Mouse (Mus musculus) hindbrain, embryonic 10.5 days (tissue): ENCODE measurements around the gene Fkbp11. TPM values are rescaled to one million over a fixed set of nuclear protein-coding genes. Genes with fewer than 3 reads are reported as not detected.
A peak's percentile ranks its signal among the peaks of the same experiment; 100 is the strongest.

Experiments
- DNase-seq: peaks from one replicate; pipeline ENCODE4 v3.0.0-alpha.2; 2017; ENCODE audit warnings: low spot score
- H3K27ac ChIP-seq: fragments of 300-500 bp; sonication (generic); 2 replicates; pipeline ENCODE4 v1.5.1; 2016; ENCODE audit warnings: mild to moderate bottlenecking, moderate library complexity
- H3K27me3 ChIP-seq: fragments of 300-500 bp; sonication (generic); 2 replicates; pipeline ENCODE4 v1.6.1; 2016; ENCODE audit warnings: mild to moderate bottlenecking; ENCODE audit not compliant: poor library complexity, insufficient read depth, severe bottlenecking
- H3K36me3 ChIP-seq: fragments of 300-500 bp; sonication (generic); 2 replicates; pipeline ENCODE4 v1.6.1; 2016; ENCODE audit warnings: mild to moderate bottlenecking, moderate library complexity
- H3K4me1 ChIP-seq: fragments of 300-500 bp; sonication (generic); replicated peaks from 2 replicates; pipeline ENCODE4 v1.6.1; 2016; ENCODE audit warnings: mild to moderate bottlenecking
- H3K4me3 ChIP-seq: fragments of 300-500 bp; sonication (generic); 2 replicates; pipeline ENCODE4 v1.5.1; 2016; ENCODE audit warnings: mild to moderate bottlenecking, moderate library complexity
- H3K9me3 ChIP-seq: fragments of 300-500 bp; sonication (generic); 2 replicates; pipeline ENCODE4 v1.6.1; 2016; ENCODE audit warnings: mild to moderate bottlenecking, moderate library complexity
- WGBS: fragments of 180-500 bp; shearing (Covaris S2); methylation state at CpG from one replicate; pipeline ENCODE4 v1.1.7; 2016; 5-methylcytosine and 5-hydroxymethylcytosine counted together
- polyA plus RNA-seq: library from polyadenylated mRNA; unstranded; fragments of >200 nt; fragmentation: Nextera tagmentation; extraction: Ambion mirVana; gene quantifications from 2 replicates; pipeline ENCODE4 v1.2.1, GENCODE M21; 2016

The Fkbp11 gene
- polyA plus RNA-seq, 1 experiment from 2014 or later: 12.9 TPM

DNA sequence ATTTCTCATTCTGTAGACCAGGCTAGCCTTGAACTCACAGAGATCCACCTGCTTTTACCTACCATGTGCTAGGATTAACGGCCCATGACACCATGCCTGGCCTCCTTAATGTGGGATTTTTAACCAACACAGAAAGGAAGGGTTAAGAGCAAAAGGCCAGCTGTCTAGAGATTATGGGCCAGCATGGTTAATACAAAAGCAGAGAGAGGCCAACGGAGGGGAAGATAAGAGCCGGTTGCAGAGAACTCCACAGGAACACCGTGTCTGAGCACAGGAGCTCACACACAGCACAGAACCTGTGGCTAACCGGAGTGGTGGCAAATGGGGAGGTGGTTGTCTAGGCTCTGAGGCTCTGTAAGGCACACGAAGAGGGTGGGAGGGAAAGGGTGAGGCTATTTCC is 5.4 kb upstream of the Fkbp11 start:
- Histone ChIP-seq H3K4me3 (no peak overlapping the region), H3K9me3 (no peaks in the 10 kb centered on the region), H3K27ac (no peak overlapping the region), H3K4me1 (peaks cover 9% of the 10 kb centered on the region), H3K36me3 (peaks cover 40% of the 10 kb centered on the region), H3K27me3 (peaks cover 15% of the 10 kb centered on the region)
- 81% methylated on average over 6 of the region's 6 CpGs for WGBS
- no peak for DNase-seq

DNA sequence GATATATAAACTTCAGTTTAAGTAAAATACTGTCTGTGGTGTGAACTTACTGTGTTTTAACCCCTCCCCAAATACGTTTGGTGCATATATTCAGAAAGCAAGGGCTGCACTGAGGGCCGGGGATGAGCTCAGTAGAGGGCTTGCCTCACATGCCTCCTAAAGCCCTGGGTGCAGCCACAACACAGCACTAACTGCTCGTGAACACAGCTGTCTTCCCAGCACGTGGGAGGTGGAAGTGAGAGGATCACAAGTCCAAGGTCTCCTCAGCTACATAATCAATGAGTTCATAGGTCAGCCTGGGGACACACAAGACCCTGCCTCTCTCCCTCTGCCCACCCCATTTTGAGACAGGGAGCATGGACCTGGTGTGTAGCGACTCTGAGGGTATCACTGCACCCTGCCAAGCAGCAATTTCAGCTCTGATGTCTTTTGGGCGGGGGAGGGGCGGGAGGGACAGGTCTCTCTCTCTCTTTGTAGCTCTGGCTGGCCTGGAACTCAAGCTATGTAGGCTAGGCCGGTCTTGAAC is 4.1 kb upstream of the Fkbp11 start:
- Histone ChIP-seq H3K4me3 (no peak overlapping the region), H3K36me3 (peaks cover 27% of the 10 kb centered on the region), H3K27me3 (peaks cover 20% of the 10 kb centered on the region), H3K27ac (no peak overlapping the region), H3K4me1 (peaks cover 22% of the 10 kb centered on the region), H3K9me3 (no peaks in the 10 kb centered on the region)
- WGBS: 68% methylated on average over 8 of the region's 8 CpGs
- no peak for DNase-seq

GRCm38 (mm10) chr15:98730790-98731189 is 2.8 kb upstream of the Fkbp11 start:
- peaks cover 31% of the 10 kb centered on the region for H3K27me3 ChIP-seq
- peaks cover 32% of the 10 kb centered on the region for H3K4me1 ChIP-seq
- H3K36me3 ChIP-seq: peaks cover 15% of the 10 kb centered on the region
- no peak overlapping the region for H3K4me3 ChIP-seq
- 90% methylated on average over 6 of the region's 6 CpGs for WGBS
- no peak for DNase-seq
- H3K9me3 ChIP-seq: no peaks in the 10 kb centered on the region
- H3K27ac ChIP-seq: no peak overlapping the region

DNA sequence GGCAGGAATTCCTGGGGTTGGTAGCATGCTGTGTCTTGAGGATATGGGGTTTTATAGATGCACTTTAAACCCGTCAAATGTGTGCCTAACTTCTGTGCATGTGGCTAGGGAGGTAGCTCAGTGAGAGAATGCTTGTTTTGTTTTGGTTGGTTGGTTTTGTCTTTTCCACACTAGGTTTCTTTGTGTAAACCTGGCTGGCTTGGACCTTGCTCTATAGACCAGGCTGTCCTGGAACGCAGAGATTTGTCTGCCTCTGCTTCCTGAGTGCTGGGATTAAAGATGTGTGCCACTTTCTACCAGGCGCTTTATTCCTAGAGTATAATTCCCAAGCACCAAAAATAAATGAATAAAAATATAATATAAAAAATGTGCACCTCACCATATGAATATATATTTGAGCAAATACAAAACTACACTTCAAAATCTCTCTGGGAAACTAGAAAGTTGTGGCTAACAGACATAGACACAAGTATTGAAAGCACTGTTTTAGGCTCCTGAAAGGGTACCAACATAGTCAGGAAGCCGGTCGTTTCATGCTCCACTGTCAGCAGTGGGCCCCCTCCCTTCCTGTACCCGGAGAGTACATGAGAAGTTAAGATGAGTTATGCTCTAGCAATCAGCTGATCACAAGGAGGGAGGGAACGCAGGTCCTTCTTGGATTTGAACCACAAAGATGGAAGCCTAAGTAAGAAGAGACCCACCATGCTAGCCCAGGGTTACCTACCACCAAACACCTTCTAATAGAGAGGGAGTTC is 2.0 kb upstream of the Fkbp11 start:
- Histone ChIP-seq H3K4me3 (no peak overlapping the region), H3K27ac (no peak overlapping the region), H3K9me3 (no peaks in the 10 kb centered on the region), H3K4me1 (peaks cover 32% of the 10 kb centered on the region), H3K36me3 (peaks cover 6% of the 10 kb centered on the region; the same call in 1 of the 2 replicates), H3K27me3 (peaks cover 36% of the 10 kb centered on the region)
- DNase-seq: no peak
- 75% methylated on average over 7 of the region's 7 CpGs for WGBS

GRCm38 (mm10) chr15:98728366-98728765 is 368 bp upstream of the Fkbp11 start:
- peak overlapping the region; percentile 66 for H3K4me3 ChIP-seq
- 41% methylated on average over 9 of the region's 9 CpGs for WGBS
- no peak for DNase-seq
- no peak overlapping the region for H3K27ac ChIP-seq
- peaks cover 50% of the 10 kb centered on the region for H3K27me3 ChIP-seq
- no peaks in the 10 kb centered on the region for H3K9me3 ChIP-seq
- H3K36me3 ChIP-seq: no peaks in the 10 kb centered on the region
- H3K4me1 ChIP-seq: peaks cover 48% of the 10 kb centered on the region

DNA sequence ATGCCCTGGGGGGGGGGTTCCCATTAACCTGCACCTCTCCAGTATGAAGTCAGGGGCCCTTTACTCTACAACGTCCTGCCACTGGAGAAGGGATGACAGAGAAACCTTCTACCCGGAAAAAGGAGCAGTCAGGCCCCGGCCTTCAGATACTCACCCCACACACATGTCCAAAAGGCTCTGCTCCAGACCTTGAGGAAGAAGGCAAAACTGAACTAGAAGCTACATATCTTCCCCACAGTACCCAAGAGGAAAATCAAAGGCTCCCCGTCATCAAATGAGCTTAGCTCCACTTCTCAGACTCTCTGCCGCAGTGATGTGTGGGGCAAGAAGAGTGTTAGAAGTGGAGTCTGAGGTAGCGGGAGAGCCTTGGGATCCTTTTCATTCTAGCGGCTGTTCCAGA is 1.3 kb downstream of the Fkbp11 start:
- Histone ChIP-seq H3K4me1 (peaks cover 53% of the 10 kb centered on the region), H3K27me3 (peaks cover 65% of the 10 kb centered on the region), H3K36me3 (no peaks in the 10 kb centered on the region), H3K27ac (no peak overlapping the region), H3K4me3 (peak overlapping the region; percentile 66), H3K9me3 (no peaks in the 10 kb centered on the region)
- WGBS: 42% methylated on average over 7 of the region's 7 CpGs
- DNase-seq: no peak

DNA sequence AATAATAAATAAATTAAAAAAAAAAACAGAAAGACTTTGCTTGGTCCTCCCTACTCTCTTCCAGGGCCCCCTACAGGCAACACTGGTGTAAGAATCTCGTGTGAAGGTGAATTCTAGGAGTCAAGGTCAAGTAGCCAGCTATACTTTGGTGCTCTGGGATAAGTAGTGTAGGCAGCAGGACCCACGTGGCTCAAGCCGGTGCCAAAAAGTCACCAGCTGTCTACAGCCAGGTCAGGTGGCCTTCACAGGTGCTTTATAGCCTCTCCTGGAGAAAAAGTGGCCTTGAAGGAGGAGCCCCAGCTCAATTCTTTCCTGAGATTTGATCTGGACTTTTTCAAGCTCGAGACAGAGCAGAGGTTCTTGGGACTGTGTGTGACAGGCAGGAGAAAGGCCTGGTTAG is 1.9 kb downstream of the Fkbp11 start:
- Histone ChIP-seq H3K4me1 (peaks cover 53% of the 10 kb centered on the region), H3K36me3 (no peaks in the 10 kb centered on the region), H3K27ac (no peak overlapping the region), H3K27me3 (peaks cover 72% of the 10 kb centered on the region), H3K4me3 (no peak overlapping the region), H3K9me3 (no peaks in the 10 kb centered on the region)
- DNase-seq: no peak
- 74% methylated on average over 4 of the region's 4 CpGs for WGBS

DNA sequence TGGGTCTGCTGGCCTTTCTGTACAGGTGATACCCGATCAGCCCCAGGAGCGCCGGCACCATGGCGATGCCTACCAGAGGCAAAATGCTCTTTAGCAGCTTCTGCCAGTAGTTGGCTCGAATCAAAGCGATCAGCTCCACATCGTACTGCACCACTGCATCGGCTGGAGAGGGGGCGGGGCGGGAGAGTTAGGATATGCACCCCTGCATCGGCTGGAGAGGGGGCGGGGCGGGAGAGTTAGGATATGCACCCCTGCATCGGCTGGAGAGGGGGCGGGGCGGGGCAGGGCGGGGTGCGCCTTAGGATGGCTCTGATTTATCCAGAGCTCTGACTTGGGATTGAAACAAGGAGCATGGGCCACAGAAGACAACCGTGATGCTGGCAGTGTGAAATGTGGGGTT is 3.6 kb downstream of the Fkbp11 start:
- no peak for DNase-seq
- Histone ChIP-seq H3K4me1 (peaks cover 60% of the 10 kb centered on the region), H3K4me3 (peak overlapping the region; percentile 29), H3K9me3 (no peaks in the 10 kb centered on the region), H3K27me3 (peaks cover 65% of the 10 kb centered on the region), H3K27ac (no peak overlapping the region), H3K36me3 (no peaks in the 10 kb centered on the region)
- WGBS: 33% methylated on average over 19 of the region's 19 CpGs

- Histone ChIP-seq H3K27ac (0 out of 2 replicates have a peak overlapping the region, but pooled peaks have one; percentile 35), H3K4me1 (peaks cover 53% of the 10 kb centered on the region), H3K27me3 (peaks cover 52% of the 10 kb centered on the region), H3K36me3 (no peaks in the 10 kb centered on the region), H3K4me3 (no peak overlapping the region), H3K9me3 (no peaks in the 10 kb centered on the region)
- peak; percentile 18 for DNase-seq
- 60% methylated on average over 14 of the region's 14 CpGs for WGBS
Observed at GRCm38 (mm10) chr15:98722854-98723253, 5.1 kb downstream of the Fkbp11 start.

DNA sequence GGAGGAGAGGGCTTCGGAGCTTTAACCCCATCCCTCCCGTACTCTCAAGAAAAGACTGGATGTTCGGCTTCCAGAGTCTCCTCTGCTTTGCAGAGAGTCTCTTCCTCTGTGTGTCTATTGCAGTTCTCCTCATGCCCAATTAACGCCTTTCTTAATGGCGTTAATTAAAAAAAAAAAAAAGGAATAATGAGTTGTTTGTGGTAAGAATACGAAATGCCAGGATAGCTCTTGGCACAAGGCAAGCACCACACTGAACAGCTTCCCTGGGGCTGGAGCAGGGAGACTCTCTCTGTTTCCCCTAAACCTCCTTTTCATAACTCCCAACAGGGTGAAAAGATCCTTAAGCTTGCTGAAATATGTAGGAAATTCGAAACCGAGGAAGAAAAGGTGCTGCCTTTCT is 5.8 kb downstream of the Fkbp11 start:
- H3K27me3 ChIP-seq: peaks cover 52% of the 10 kb centered on the region
- 87% methylated on average over 8 of the region's 8 CpGs for WGBS
- H3K36me3 ChIP-seq: no peaks in the 10 kb centered on the region
- H3K27ac ChIP-seq: no peak overlapping the region
- H3K9me3 ChIP-seq: no peaks in the 10 kb centered on the region
- DNase-seq: no peak
- H3K4me1 ChIP-seq: peaks cover 47% of the 10 kb centered on the region
- no peak overlapping the region for H3K4me3 ChIP-seq

DNA sequence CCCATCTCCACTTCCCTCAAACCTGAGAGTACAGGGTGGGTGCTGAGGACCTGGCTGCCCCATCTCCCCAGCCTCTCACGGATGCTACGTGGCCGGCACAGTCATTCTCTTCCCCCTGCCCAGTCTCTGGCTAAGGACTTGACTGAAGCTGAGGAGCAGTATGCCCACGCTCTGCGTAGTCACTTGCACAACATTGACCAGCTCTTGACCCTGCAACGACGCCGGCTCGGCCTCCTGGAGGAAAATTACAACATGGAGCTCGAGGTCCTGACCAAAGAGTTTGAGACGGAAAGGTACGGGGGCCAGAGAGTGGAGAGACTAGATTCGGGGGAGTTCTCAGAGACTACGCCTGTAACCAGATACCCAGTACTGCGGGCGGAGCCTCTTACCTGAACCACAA is 10.7 kb downstream of the Fkbp11 start:
- H3K9me3 ChIP-seq: no peaks in the 10 kb centered on the region
- no peak overlapping the region for H3K27ac ChIP-seq
- peaks cover 8% of the 10 kb centered on the region; the same call in 1 of the 2 replicates for H3K4me1 ChIP-seq
- WGBS: 66% methylated on average over 16 of the region's 16 CpGs
- no peaks in the 10 kb centered on the region for H3K36me3 ChIP-seq
- peaks cover 11% of the 10 kb centered on the region for H3K27me3 ChIP-seq
- no peak overlapping the region for H3K4me3 ChIP-seq
- DNase-seq: no peak

DNA sequence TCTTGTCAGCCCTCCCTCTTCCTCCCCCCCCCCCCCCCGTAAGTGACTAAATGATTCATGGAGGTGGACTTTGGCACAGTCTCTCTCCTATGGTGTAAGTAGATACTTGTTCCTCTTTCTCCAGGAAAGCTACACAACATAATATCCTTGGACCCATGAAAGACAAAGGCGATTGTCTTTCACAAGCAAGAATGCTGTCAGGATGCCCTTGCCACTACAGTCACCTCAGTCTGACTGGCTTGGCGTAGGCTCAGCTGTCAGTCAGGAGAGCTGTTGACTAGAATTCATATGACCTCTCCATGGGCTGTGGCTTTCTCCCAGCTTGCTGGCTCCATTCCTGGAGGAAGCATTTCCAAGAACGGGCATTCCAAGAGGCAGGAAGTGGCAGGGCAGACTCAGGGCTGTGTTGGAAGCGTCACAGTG is 13.8 kb downstream of the Fkbp11 start:
- Histone ChIP-seq H3K4me1 (no peaks in the 10 kb centered on the region), H3K4me3 (no peak overlapping the region), H3K27ac (no peak overlapping the region), H3K9me3 (no peaks in the 10 kb centered on the region), H3K27me3 (peaks cover 6% of the 10 kb centered on the region; the same call in 1 of the 2 replicates), H3K36me3 (no peaks in the 10 kb centered on the region)
- DNase-seq: no peak
- 76% methylated on average over 5 of the region's 5 CpGs for WGBS

GRCm38 (mm10) chr15:98710442-98710841 is 17.6 kb downstream of the Fkbp11 start:
- WGBS: 17% methylated on average over 9 of the region's 9 CpGs
- peak; percentile 78 for DNase-seq

More at GRCm38 (mm10) chr15:98710442-98710841, 17.6 kb downstream of the Fkbp11 start:
- H3K27me3 ChIP-seq: peaks cover 15% of the 10 kb centered on the region; the same call in 1 of the 2 replicates
- H3K36me3 ChIP-seq: no peaks in the 10 kb centered on the region
- H3K4me3 ChIP-seq: no peak overlapping the region
- no peak overlapping the region for H3K27ac ChIP-seq
- no peaks in the 10 kb centered on the region for H3K9me3 ChIP-seq
- H3K4me1 ChIP-seq: peaks cover 6% of the 10 kb centered on the region; the same call in 1 of the 2 replicates
